Comparison of ENCODE assay signal across 9 mouse cellular contexts in the genomic region with DNA sequence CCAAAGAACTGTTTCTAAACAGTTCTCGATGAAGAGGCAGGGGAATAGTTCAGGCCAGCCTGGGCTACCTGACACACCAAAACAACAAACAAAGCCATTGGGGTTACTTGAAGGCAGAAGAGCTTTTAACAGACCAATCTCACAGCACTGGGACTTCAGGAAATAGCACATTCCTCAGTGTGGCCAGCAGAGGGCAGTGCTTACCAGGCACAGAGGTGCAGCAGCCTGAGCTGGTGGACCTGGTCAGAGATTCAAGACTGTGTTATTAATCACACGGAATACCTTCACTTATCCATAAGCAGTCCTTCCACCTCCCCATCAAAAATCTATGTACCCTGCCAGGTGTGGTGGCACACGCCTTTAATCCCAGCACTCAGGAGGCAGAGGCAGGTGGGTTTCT. TPM values are rescaled to one million over a fixed set of nuclear protein-coding genes. Genes with fewer than 3 reads are reported as not detected.
DNase-seq lines count a peak whose midpoint lies in the region; ATAC-seq lines count a peak whose summit lies in the region.
"Had no signal": no experiment of that assay in that cellular context is flagged by ENCODE, and none has a peak within 500 bp of the region (broad histone marks: within the 10 kb centered on the region; RNA-seq: fewer than 3 reads in every experiment).

No protein-coding gene starts in this region.

- no peak for ATAC-seq in cerebellum, adult (ENCODE audit: insufficient number of reproducible peaks, low FRiP score, low TSS enrichment)
- ATAC-seq: Patski had no signal

- DNase-seq in cerebellum, adult 11 months: peak; percentile 77
- peak; percentile 84 for DNase-seq in ZHBTc4 (ENCODE audit: low read depth, low spot score)
- DNase-seq in embryo, embryonic 10 days (ENCODE audit: low spot score): peak; percentile 83
- DNase-seq in heart, adult 8-10 months (ENCODE audit: low spot score): peak; percentile 76
- DNase-seq in layer of hippocampus, postnatal 25 days (ENCODE audit: extremely low spot score in 1 of 2, low spot score in 1 of 2): peak; percentile 69 to 83
- DNase-seq in mesoderm, embryonic 11.5 days (ENCODE audit: low read depth, low spot score): peak; percentile 81
- peak; percentile 62 to 77 for DNase-seq in spleen, adult 18-20 months

RNA-seq across cellular contexts. Expression of gene Ap3d1, which starts 5.3 kb away (rescaled TPM):
- 10 to 100 TPM; 41.2 to 44.5 (median 43.4) TPM for total RNA-seq in heart, adult 8-10 months (2022)
- 100 to 1,000 TPM; 128 to 143 TPM for total RNA-seq in layer of hippocampus, postnatal 25 days (2021)

RNA-seq across cellular contexts. Expression of gene Dot1l, which starts 7.6 kb away (rescaled TPM):
- total RNA-seq in heart, adult 8-10 months (2022): 10 to 100 TPM; 13.3 to 24.1 (median 19.8) TPM
- 10 to 100 TPM; 39.9 to 60.6 TPM for total RNA-seq in layer of hippocampus, postnatal 25 days (2021)

RNA-seq across cellular contexts. Expression of gene Izumo4, which starts 45.4 kb away (rescaled TPM):
- total RNA-seq in heart, adult 8-10 months (2022): 1 to 10 TPM; 2.2 to 5.3 (median 3.6) TPM
- total RNA-seq in layer of hippocampus, postnatal 25 days (2021): 10 to 100 TPM; 46.4 to 61.7 TPM

RNA-seq across cellular contexts. Expression of gene Mob3a, which starts 45.6 kb away (rescaled TPM):
- 1 to 10 TPM; 3.8 to 6.0 (median 5.4) TPM for total RNA-seq in heart, adult 8-10 months (2022)
- total RNA-seq in layer of hippocampus, postnatal 25 days (2021): 10 to 100 TPM; 13.0 to 13.6 TPM

RNA-seq across cellular contexts. Expression of gene Sf3a2, which starts 50.6 kb away (rescaled TPM):
- total RNA-seq in heart, adult 8-10 months (2022): 10 to 100 TPM; 25.0 to 33.0 (median 31.5) TPM
- 10 to 100 TPM; 46.2 to 52.0 TPM for total RNA-seq in layer of hippocampus, postnatal 25 days (2021)

Comparison
In these comparisons a context has a peak if more than half of its experiments do, and no peak if none do; other contexts are left out.
1. RNA of gene Izumo4, which starts 45.4 kb away (total RNA-seq): 46.4 to 61.7 TPM in layer of hippocampus, postnatal 25 days; 2.2 to 5.3 TPM in heart, adult 8-10 months; every median in the first group is over 4 times any median in the second.
2. Peak in every context shown above with its lines, with median percentiles within 50 percentile points of each other: DNase-seq.